Mouse (Mus musculus): ENCODE results near the gene Tcte2.
A peak's percentile ranks its signal among the peaks of the same experiment; 100 is the strongest.

The Tcte2 gene

GRCm38 (mm10) chr17:13745373-13745772, 16.3 kb downstream of the Tcte2 start:
- DNase-seq (ENCODE audit: low spot score in 2 of 2), result no peak

GRCm38 (mm10) chr17:13744824-13745223, 16.8 kb downstream of the Tcte2 start:
- no peak for DNase-seq (ENCODE audit: low spot score in 2 of 2)

GRCm38 (mm10) chr17:13744219-13744618, 17.4 kb downstream of the Tcte2 start:
- no peak for DNase-seq (ENCODE audit: low spot score in 2 of 2)

GRCm38 (mm10) chr17:13743709-13744079, 17.9 kb downstream of the Tcte2 start:
- DNase-seq (ENCODE audit: low spot score in 2 of 2), result no peak

- DNase-seq (ENCODE audit: low spot score in 2 of 2), result no peak
Observed at GRCm38 (mm10) chr17:13742941-13743708, 18.5 kb downstream of the Tcte2 start.

- DNase-seq (ENCODE audit: low spot score in 2 of 2), result no peak
Observed at GRCm38 (mm10) chr17:13742334-13742733, 19.3 kb downstream of the Tcte2 start.

GRCm38 (mm10) chr17:13741611-13742010, 20.0 kb downstream of the Tcte2 start:
- DNase-seq (ENCODE audit: low spot score in 2 of 2), result no peak

- DNase-seq (ENCODE audit: low spot score in 2 of 2), result no peak
Observed at GRCm38 (mm10) chr17:13740796-13741195, 20.8 kb downstream of the Tcte2 start.

- no peak for DNase-seq (ENCODE audit: low spot score in 2 of 2)
Observed at GRCm38 (mm10) chr17:13739981-13740380, 21.6 kb downstream of the Tcte2 start.

GRCm38 (mm10) chr17:13738916-13739315, 22.7 kb downstream of the Tcte2 start:
- DNase-seq (ENCODE audit: low spot score in 2 of 2), result no peak

GRCm38 (mm10) chr17:13738121-13738776, 23.4 kb downstream of the Tcte2 start:
- no peak for DNase-seq (ENCODE audit: low spot score in 2 of 2)

GRCm38 (mm10) chr17:13737336-13737735, 24.3 kb downstream of the Tcte2 start:
- peak in 1 of 2 experiments; percentile 15 for DNase-seq (ENCODE audit: low spot score in 2 of 2)

- DNase-seq (ENCODE audit: low spot score in 2 of 2), result no peak
Observed at GRCm38 (mm10) chr17:13735803-13736282, 25.8 kb downstream of the Tcte2 start.

- DNase-seq (ENCODE audit: low spot score in 2 of 2), result no peak
Observed at GRCm38 (mm10) chr17:13735057-13735456, 26.6 kb downstream of the Tcte2 start.

- no peak for DNase-seq (ENCODE audit: low spot score in 2 of 2)
Observed at GRCm38 (mm10) chr17:13733971-13734370, 27.7 kb downstream of the Tcte2 start.

- no peak for DNase-seq (ENCODE audit: low spot score in 2 of 2)
Observed at GRCm38 (mm10) chr17:13732685-13733084, 28.9 kb downstream of the Tcte2 start.

- DNase-seq (ENCODE audit: low spot score in 2 of 2), result no peak
Observed at GRCm38 (mm10) chr17:13731727-13732112, 29.9 kb downstream of the Tcte2 start.

- DNase-seq (ENCODE audit: low spot score in 2 of 2), result no peak
Observed at GRCm38 (mm10) chr17:13730980-13731726, 30.5 kb downstream of the Tcte2 start.

GRCm38 (mm10) chr17:13726832-13727355, 34.7 kb downstream of the Tcte2 start:
- DNase-seq (ENCODE audit: low spot score in 2 of 2), result peak in 1 of 2 experiments; percentile 33

- no peak for DNase-seq (ENCODE audit: low spot score in 2 of 2)
Observed at GRCm38 (mm10) chr17:13725004-13725550, 36.5 kb downstream of the Tcte2 start.

- DNase-seq (ENCODE audit: low spot score in 2 of 2), result no peak
Observed at GRCm38 (mm10) chr17:13722434-13722833, 39.2 kb downstream of the Tcte2 start.

GRCm38 (mm10) chr17:13721372-13721771, 40.3 kb downstream of the Tcte2 start:
- DNase-seq (ENCODE audit: low spot score in 2 of 2), result no peak
